Mouse (Mus musculus) hindbrain, embryonic 15.5 days (tissue): ENCODE data around the gene Tnp1. TPM values are rescaled to one million over a fixed set of nuclear protein-coding genes. Genes with fewer than 3 reads are reported as not detected.

Source experiments
- ATAC-seq: fragments of 200-750 bp; cut with Nextera tagmentation; 2 replicates; pipeline ENCODE4 v1.8.0; 2017; ENCODE audit warnings: low read depth, moderate number of reproducible peaks, moderate TSS enrichment; ENCODE audit not compliant: low FRiP score
- H3K27ac ChIP-seq: fragments of 300-500 bp; sonication (generic); replicated peaks from 2 replicates; pipeline ENCODE4 v1.5.1; 2015; ENCODE audit warnings: mild to moderate bottlenecking, inconsistent platforms
- H3K27me3 ChIP-seq: fragments of 300-500 bp; sonication (generic); 2 replicates; pipeline ENCODE4 v1.6.1; 2015; ENCODE audit warnings: control low read depth, inconsistent platforms
- H3K36me3 ChIP-seq: fragments of 300-500 bp; sonication (generic); 2 replicates; pipeline ENCODE4 v1.6.1; 2015; ENCODE audit warnings: control low read depth, inconsistent platforms
- H3K4me1 ChIP-seq: fragments of 300-500 bp; sonication (generic); replicated peaks from 2 replicates; pipeline ENCODE4 v1.6.1; 2015; ENCODE audit warnings: control low read depth, inconsistent platforms
- H3K4me2 ChIP-seq: fragments of 300-500 bp; sonication (generic); 2 replicates; pipeline ENCODE4 v1.6.1; 2015; ENCODE audit warnings: moderate library complexity, mild to moderate bottlenecking, inconsistent platforms
- H3K4me3 ChIP-seq: fragments of 300-500 bp; sonication (generic); 2 replicates; pipeline ENCODE4 v1.5.1; 2015; ENCODE audit warnings: mild to moderate bottlenecking, inconsistent platforms
- H3K9ac ChIP-seq: fragments of 300-500 bp; sonication (generic); 2 replicates; pipeline ENCODE4 v1.6.1; 2015; ENCODE audit warnings: inconsistent platforms
- H3K9me3 ChIP-seq: fragments of 300-500 bp; sonication (generic); 2 replicates; pipeline ENCODE4 v1.6.1; 2016; ENCODE audit warnings: control low read depth, inconsistent platforms
- WGBS: fragments of 180-500 bp; shearing (Covaris S2); methylation state at CpG from one replicate; pipeline ENCODE4 v1.1.7; 2015; 5-methylcytosine and 5-hydroxymethylcytosine counted together
- polyA plus RNA-seq: library from polyadenylated mRNA; unstranded; fragments of >200 nt; fragmentation: Nextera tagmentation; extraction: Ambion mirVana; gene quantifications from 2 replicates; pipeline ENCODE4 v1.2.1, GENCODE M21; 2015

Gene Tnp1
- polyA plus RNA-seq, 1 experiment from 2014 or later: not detected

GRCm38 (mm10) chr1:73040691-73041425 lies 25.1 kb upstream of the Tnp1 start:
- H3K9me3 ChIP-seq: no peaks in the 10 kb centered on the region
- ATAC-seq: no peak
- 89% methylated on average over 3 of the region's 3 CpGs for WGBS

GRCm38 (mm10) chr1:73038532-73038931 lies 22.8 kb upstream of the Tnp1 start:
- no peak for ATAC-seq
- H3K4me3 ChIP-seq: no peak overlapping the region
- H3K36me3 ChIP-seq: no peaks in the 10 kb centered on the region
- H3K4me2 ChIP-seq: no peak overlapping the region
- WGBS: 70% methylated on average over 3 of the region's 3 CpGs
- no peak overlapping the region for H3K27ac ChIP-seq
- no peaks in the 10 kb centered on the region for H3K9me3 ChIP-seq
- no peaks in the 10 kb centered on the region for H3K27me3 ChIP-seq
- H3K9ac ChIP-seq: no peak overlapping the region
- H3K4me1 ChIP-seq: no peaks in the 10 kb centered on the region

More at GRCm38 (mm10) chr1:73040691-73041425, 25.1 kb upstream of the Tnp1 start:
- H3K27ac ChIP-seq: no peak overlapping the region
- H3K27me3 ChIP-seq: no peaks in the 10 kb centered on the region
- no peaks in the 10 kb centered on the region for H3K36me3 ChIP-seq
- H3K9ac ChIP-seq: no peak overlapping the region
- no peaks in the 10 kb centered on the region for H3K4me1 ChIP-seq
- no peak overlapping the region for H3K4me3 ChIP-seq
- H3K4me2 ChIP-seq: no peak overlapping the region

- WGBS: 54% methylated on average over 3 of the region's 3 CpGs
Observed at GRCm38 (mm10) chr1:73036536-73036935, 20.8 kb upstream of the Tnp1 start.

GRCm38 (mm10) chr1:73035726-73036125 lies 20.0 kb upstream of the Tnp1 start:
- Histone ChIP-seq H3K27me3 (no peaks in the 10 kb centered on the region), H3K27ac (no peak overlapping the region), H3K9ac (no peak overlapping the region), H3K9me3 (no peaks in the 10 kb centered on the region), H3K4me2 (no peak overlapping the region), H3K4me1 (no peaks in the 10 kb centered on the region), H3K36me3 (no peaks in the 10 kb centered on the region), H3K4me3 (no peak overlapping the region)
- WGBS: 95% methylated on average over 3 of the region's 3 CpGs
- ATAC-seq: no peak

More at GRCm38 (mm10) chr1:73036536-73036935, 20.8 kb upstream of the Tnp1 start:
- no peaks in the 10 kb centered on the region for H3K4me1 ChIP-seq
- H3K4me2 ChIP-seq: no peak overlapping the region
- H3K9me3 ChIP-seq: no peaks in the 10 kb centered on the region
- H3K27me3 ChIP-seq: no peaks in the 10 kb centered on the region
- no peaks in the 10 kb centered on the region for H3K36me3 ChIP-seq
- no peak for ATAC-seq
- no peak overlapping the region for H3K9ac ChIP-seq
- no peak overlapping the region for H3K4me3 ChIP-seq
- H3K27ac ChIP-seq: no peak overlapping the region

GRCm38 (mm10) chr1:73032491-73032890 lies 16.8 kb upstream of the Tnp1 start:
- no peaks in the 10 kb centered on the region for H3K27me3 ChIP-seq
- H3K9ac ChIP-seq: no peak overlapping the region
- no peak overlapping the region for H3K4me2 ChIP-seq
- H3K36me3 ChIP-seq: no peaks in the 10 kb centered on the region
- no peak overlapping the region for H3K4me3 ChIP-seq
- H3K27ac ChIP-seq: no peak overlapping the region
- no peak for ATAC-seq
- WGBS: 88% methylated on average over 5 of the region's 5 CpGs
- H3K9me3 ChIP-seq: no peaks in the 10 kb centered on the region
- H3K4me1 ChIP-seq: no peaks in the 10 kb centered on the region

GRCm38 (mm10) chr1:73028741-73029140 lies 13.0 kb upstream of the Tnp1 start:
- Histone ChIP-seq H3K27ac (no peak overlapping the region), H3K9ac (no peak overlapping the region)

GRCm38 (mm10) chr1:73027381-73027780 lies 11.7 kb upstream of the Tnp1 start:
- Histone ChIP-seq H3K9ac (no peak overlapping the region), H3K4me3 (no peak overlapping the region), H3K27ac (no peak overlapping the region), H3K36me3 (no peaks in the 10 kb centered on the region), H3K9me3 (no peaks in the 10 kb centered on the region), H3K4me2 (no peak overlapping the region), H3K4me1 (no peaks in the 10 kb centered on the region), H3K27me3 (no peaks in the 10 kb centered on the region)
- no peak for ATAC-seq
- 79% methylated on average over 4 of the region's 4 CpGs for WGBS

More at GRCm38 (mm10) chr1:73028741-73029140, 13.0 kb upstream of the Tnp1 start:
- ATAC-seq: no peak
- WGBS: 81% methylated on average over 6 of the region's 6 CpGs
- H3K27me3 ChIP-seq: no peaks in the 10 kb centered on the region
- no peak overlapping the region for H3K4me3 ChIP-seq
- H3K4me2 ChIP-seq: no peak overlapping the region
- no peaks in the 10 kb centered on the region for H3K36me3 ChIP-seq
- H3K9me3 ChIP-seq: no peaks in the 10 kb centered on the region
- no peaks in the 10 kb centered on the region for H3K4me1 ChIP-seq

- Histone ChIP-seq H3K9me3 (no peaks in the 10 kb centered on the region), H3K4me2 (no peak overlapping the region), H3K9ac (no peak overlapping the region), H3K4me1 (no peaks in the 10 kb centered on the region), H3K36me3 (no peaks in the 10 kb centered on the region), H3K27ac (no peak overlapping the region), H3K27me3 (no peaks in the 10 kb centered on the region), H3K4me3 (no peak overlapping the region)
- ATAC-seq: no peak
- WGBS: 82% methylated on average over 5 of the region's 5 CpGs
Observed at GRCm38 (mm10) chr1:73026786-73027299, 11.1 kb upstream of the Tnp1 start.

- Histone ChIP-seq H3K36me3 (no peaks in the 10 kb centered on the region), H3K4me3 (no peak overlapping the region), H3K9me3 (no peaks in the 10 kb centered on the region), H3K9ac (no peak overlapping the region), H3K27ac (no peak overlapping the region), H3K4me1 (no peaks in the 10 kb centered on the region), H3K4me2 (no peak overlapping the region), H3K27me3 (no peaks in the 10 kb centered on the region)
- ATAC-seq: no peak
- WGBS: 97% methylated on average over 3 of the region's 3 CpGs
Observed at GRCm38 (mm10) chr1:73026157-73026556, 10.4 kb upstream of the Tnp1 start.

- Histone ChIP-seq H3K4me2 (no peak overlapping the region), H3K27me3 (no peaks in the 10 kb centered on the region), H3K36me3 (no peaks in the 10 kb centered on the region), H3K4me3 (no peak overlapping the region), H3K4me1 (no peaks in the 10 kb centered on the region), H3K9ac (no peak overlapping the region), H3K9me3 (no peaks in the 10 kb centered on the region), H3K27ac (no peak overlapping the region)
- ATAC-seq: no peak
- 93% methylated on average over 1 of the region's 1 CpGs for WGBS
Observed at GRCm38 (mm10) chr1:73006847-73007246, 8.9 kb downstream of the Tnp1 start.

GRCm38 (mm10) chr1:73004890-73005289 lies 10.8 kb downstream of the Tnp1 start:
- no peak overlapping the region for H3K9ac ChIP-seq
- H3K4me3 ChIP-seq: no peak overlapping the region
- H3K9me3 ChIP-seq: no peaks in the 10 kb centered on the region
- WGBS: 53% methylated on average over 2 of the region's 2 CpGs
- H3K4me1 ChIP-seq: no peaks in the 10 kb centered on the region
- no peak overlapping the region for H3K27ac ChIP-seq
- ATAC-seq: no peak
- H3K4me2 ChIP-seq: no peak overlapping the region
- H3K27me3 ChIP-seq: no peaks in the 10 kb centered on the region
- no peaks in the 10 kb centered on the region for H3K36me3 ChIP-seq

GRCm38 (mm10) chr1:73002637-73003036 lies 13.1 kb downstream of the Tnp1 start:
- H3K27me3 ChIP-seq: no peaks in the 10 kb centered on the region
- H3K4me3 ChIP-seq: no peak overlapping the region
- no peaks in the 10 kb centered on the region for H3K9me3 ChIP-seq
- no peak overlapping the region for H3K4me2 ChIP-seq
- no peaks in the 10 kb centered on the region for H3K4me1 ChIP-seq
- ATAC-seq: no peak
- no peaks in the 10 kb centered on the region for H3K36me3 ChIP-seq
- no peak overlapping the region for H3K9ac ChIP-seq
- H3K27ac ChIP-seq: no peak overlapping the region
- WGBS: 83% methylated on average over 5 of the region's 5 CpGs

- no peak overlapping the region for H3K4me2 ChIP-seq
- no peak for ATAC-seq
- H3K9me3 ChIP-seq: no peaks in the 10 kb centered on the region
- no peaks in the 10 kb centered on the region for H3K36me3 ChIP-seq
- H3K27ac ChIP-seq: no peak overlapping the region
- WGBS: 82% methylated on average over 5 of the region's 5 CpGs
- no peaks in the 10 kb centered on the region for H3K27me3 ChIP-seq
- no peak overlapping the region for H3K4me3 ChIP-seq
- H3K4me1 ChIP-seq: no peaks in the 10 kb centered on the region
- H3K9ac ChIP-seq: no peak overlapping the region
Observed at GRCm38 (mm10) chr1:73001961-73002360, 13.7 kb downstream of the Tnp1 start.
